Mouse (Mus musculus): Measurements from ENCODE around the gene Pir.

The Pir gene

DNA sequence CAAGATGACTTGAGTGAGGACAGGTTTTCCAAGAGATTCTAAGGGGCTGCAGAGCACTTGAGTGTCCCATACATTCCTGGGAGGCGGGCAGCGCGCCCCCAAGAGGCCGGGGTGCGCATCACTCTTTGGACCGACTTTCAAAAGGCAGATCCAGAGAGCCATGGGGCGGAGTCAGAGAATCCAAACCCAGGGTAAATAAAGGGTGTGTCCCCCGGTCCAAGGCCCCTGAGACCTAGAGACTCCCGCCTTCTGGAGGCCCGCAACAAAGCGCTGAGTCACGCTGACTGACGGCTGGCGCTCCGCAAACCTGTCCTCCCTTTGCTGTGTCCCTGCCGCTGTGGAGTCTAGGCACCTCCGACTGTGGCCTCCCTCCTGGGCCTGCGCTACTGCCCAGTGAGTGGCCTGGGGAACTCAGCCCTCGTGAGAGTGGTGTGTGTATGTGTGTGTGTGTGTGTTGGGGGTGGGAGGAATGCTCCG, at the start of gene Pir:
TSS of gene Pir (plus strand) at position 87 of the 477 bp plus-strand sequence.
- peak; percentile 61 for DNase-seq (ENCODE audit: low read depth, low spot score)

DNA sequence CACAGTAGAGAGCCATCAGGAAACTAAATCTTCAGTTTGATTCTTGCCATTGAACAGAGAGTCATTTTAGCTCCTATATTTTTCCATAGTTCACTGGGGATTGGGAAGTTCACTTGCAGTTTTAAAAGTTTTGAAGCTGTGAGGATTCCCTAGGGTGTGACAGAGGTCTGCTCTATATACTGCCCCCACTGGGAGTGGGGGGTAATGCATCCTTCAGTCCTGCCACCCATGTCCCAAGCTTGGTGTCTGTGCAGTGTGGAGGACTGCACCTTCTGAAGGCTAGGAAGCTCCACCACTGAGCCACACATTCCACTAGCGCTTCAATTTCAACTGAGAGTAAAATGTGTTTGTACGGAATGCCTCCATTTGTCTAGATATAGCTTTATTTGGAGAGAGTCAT, 47.2 kb upstream of the Pir start:
- DNase-seq (ENCODE audit: low read depth, low spot score), result no peak

DNA sequence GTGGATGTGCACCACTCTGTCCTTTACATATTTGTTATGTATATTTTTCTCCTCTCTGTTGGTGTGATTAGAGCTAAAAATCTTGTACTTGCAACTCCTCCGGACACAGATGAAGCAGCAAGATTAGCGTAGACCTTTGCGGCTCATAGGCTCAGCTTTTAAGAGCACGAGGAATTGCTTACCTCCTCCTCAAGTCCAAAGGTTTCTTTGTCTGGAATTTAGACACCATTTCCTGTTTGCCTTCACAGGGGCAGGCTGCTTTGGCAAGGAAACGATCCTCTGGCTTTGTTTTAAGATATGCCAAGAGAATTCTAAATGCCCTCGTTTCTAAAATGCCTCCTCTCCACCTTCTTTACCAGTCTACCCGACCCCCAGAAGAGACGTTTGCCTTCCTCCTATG, 35.8 kb upstream of the Pir start:
- DNase-seq (ENCODE audit: low read depth, low spot score), result no peak

DNA sequence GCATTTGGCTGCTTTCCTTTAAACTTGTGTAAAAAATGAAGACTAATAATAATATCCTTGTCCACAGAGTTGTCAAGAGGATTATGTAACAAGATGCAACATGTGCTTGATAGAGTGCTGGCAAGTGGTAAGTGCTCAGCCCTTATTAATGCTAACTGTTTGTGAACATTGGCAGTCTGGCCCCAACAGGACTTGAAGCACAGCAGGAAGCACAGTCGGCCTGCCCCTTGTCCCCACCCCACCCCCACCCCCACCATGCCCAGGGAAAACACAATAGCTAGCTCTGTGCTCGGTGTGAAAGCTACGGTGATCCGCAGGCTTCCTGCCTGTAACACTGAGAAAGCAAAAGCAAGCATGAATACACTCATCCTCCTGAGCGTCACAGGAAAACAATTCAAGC, 23.5 kb upstream of the Pir start:
- DNase-seq (ENCODE audit: low read depth, low spot score), result no peak

DNA sequence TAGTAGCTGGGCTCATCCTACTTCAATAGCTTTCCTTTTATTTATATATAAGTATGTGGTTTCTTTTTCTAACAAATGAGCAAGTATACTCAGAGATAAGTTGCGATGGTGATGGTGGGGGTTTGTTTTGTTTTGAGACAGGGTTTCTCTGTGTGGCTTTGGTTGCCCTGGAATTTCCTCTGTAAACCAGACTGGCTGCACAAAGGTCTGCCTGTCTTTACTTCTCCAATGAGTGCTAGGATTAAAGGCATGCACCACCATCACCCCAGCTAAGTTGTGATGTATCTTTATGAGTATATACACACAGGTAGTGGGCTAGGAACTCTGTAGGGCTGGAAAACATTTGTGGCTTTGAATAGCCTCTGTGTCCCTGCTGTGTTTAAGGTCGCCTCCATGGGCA, 22.4 kb upstream of the Pir start:
- no peak for DNase-seq (ENCODE audit: low read depth, low spot score)

DNA sequence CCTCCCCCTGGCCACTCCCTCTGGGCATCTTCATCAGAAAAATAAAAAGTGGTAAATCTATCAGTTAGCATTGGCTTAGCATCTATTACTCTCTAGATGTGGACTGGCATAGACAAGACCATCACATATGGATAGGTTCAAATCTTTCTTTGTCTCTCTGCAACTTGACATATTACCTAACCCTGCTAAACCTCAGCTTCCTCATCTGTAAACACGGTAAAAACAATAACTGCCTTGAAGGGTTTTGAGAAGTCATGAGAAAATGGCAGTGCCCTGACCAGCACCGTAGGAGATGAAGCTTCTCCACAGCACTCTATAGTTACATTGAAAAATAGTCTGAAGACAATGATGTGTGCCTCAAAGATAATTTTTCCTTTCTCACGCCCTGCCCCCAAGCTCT, 12.6 kb upstream of the Pir start:
- no peak for DNase-seq (ENCODE audit: low read depth, low spot score)

DNA sequence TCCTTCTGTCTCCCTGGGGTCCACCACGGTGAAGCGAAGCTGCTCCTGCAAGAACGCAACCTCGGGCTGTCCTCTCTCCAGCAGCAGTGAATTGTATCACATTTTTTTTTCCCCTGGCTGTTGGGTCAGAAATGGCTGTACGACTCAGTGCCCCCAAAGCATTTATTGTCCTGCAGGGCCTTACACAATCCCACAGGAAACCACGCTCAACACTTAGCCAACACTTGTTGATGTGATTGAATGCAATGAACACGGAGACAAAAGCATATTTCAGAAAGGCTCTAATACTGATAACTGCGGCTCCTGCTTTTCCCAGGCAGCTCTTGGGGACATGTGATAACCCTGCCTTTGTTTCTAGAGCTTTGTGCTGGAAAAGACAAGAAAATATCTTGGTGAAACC, 11.1 kb upstream of the Pir start, which contains the start of gene Bmx:
TSS of gene Bmx (minus strand) at position 137 of the 400 bp plus-strand sequence.
- no peak for DNase-seq (ENCODE audit: low read depth, low spot score)

DNA sequence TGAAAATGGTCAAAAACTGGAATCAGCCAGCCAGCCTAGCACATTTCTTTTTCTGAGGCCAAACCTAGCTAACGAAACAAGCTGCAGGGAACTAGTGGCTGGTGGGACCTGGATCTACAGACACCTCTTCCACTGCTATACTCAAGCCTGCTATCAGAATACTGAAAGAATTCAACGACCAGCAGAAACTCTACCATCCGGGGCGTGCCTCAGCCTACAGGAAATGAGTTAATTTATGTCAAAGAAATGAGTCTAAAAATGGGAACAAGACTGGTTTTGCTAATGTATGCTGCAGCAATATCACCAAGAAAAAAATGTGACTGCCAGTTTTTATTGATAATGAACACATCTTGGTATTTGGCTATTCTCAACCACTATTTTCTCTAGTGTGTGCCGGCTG, 10.5 kb upstream of the Pir start:
- DNase-seq (ENCODE audit: low read depth, low spot score), result no peak

DNA sequence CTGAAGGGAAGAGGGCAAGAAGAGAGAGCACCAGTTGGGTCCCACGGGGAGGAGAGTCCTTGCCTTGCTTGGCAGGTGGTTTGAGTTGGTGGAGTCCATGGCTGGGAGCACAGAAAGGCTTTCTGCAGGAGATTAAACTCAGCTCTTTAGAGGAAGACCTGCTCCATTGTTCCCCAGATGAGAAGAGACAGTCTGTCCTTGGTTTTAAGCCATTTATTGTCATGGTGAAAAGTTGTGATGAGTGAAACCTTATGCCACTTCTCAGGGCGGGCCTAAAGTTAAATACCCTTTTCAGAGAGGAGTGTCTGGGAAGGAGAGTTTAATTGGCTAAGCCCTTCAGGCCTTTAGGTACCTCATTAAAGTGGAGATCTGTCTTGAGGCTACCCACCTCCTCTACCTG, 6.9 kb upstream of the Pir start:
- DNase-seq (ENCODE audit: low read depth, low spot score), result no peak

DNA sequence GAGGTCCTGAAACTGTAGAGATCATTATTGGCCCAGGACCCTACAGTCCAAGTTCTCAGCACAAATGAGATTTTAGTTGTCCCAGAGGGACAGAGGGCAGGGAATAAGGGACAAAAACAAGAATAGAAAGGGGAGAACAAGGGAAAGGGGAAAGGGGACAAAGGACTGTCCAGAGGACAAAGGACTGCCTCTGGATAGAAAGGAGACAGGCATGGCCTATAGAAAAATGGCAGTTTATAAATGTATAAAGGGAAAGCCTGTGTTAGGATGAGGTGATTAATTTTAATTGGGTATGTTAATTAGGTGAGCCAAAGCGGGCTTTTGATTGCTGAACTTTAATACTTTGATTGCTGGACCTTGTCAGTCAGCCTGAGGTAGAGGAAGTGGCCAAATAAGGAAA, 4.3 kb upstream of the Pir start:
- no peak for DNase-seq (ENCODE audit: low read depth, low spot score)

DNA sequence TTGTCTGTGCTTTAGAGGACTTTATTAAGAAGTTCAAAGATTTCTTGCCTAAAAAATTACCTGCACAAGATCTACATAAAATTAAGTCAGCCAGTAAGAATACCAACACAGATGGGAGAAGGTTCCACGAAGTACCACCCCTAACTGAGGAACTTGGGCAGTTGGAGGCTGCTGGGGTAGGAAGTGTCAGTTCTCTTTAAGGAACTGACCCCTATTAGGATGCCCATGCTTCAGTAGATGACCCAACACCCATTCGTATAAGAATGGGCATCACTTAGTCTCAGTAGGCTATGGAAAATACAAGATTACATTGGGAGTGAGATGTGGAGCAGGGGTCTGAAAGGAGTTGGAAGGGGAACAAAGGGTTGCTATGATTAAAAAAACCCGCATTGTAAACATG, 1.4 kb downstream of the Pir start:
- no peak for DNase-seq (ENCODE audit: low read depth, low spot score)

DNA sequence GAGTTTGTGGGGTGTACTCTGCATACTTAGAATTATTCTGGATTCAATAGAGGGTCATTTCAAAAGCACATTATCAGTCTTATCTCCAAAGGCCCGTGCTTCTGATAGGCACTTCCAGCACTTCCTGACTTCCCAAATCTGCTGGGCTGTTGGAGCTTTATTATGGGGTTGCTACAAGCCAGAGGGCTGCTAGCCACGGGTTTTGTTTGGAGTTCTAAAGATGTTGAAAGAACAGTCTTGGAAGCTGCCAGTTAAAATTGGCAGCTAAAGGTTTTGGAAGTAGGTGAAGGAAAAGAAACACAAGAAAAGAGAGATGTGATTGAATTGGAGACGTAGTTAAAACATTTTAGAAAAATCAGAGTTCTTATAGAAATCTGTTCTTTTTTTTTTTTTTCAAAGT, 6.4 kb downstream of the Pir start:
- DNase-seq (ENCODE audit: low read depth, low spot score), result no peak

DNA sequence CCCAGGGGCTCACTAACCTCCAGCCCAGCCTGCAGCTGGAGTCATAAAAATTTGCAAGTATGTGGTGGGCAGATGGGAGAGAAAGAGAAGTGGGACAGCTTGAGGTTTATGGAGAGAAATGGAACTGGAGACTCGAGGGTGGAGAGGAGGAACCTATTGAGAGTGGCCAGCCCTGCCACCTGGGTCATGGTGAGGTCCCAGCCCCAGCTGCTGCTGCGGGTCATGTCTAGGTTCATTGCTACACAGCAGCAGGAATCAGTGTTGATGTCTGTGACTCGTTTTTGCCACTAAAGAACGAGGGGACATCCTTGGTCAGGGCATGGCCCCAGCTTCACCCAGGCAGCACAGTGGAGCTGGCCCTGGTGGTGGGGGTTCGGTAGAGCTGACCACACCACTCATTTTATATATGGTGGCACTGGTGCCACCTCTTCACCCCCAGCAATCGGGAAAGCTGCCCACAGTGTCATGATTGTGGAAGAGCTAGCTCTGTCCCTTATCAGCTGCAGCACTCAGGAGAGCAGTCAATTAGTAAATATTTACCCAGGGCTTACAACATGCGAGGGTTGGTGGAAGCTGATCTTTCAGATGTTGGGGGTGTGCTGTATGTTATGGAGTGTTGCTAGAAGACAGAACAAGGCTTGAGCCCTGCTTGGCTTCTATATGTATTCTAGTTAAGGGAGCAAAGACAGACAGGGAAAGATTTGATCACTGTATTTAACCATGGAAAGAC, 11.9 kb downstream of the Pir start:
- no peak for DNase-seq (ENCODE audit: low read depth, low spot score)

DNA sequence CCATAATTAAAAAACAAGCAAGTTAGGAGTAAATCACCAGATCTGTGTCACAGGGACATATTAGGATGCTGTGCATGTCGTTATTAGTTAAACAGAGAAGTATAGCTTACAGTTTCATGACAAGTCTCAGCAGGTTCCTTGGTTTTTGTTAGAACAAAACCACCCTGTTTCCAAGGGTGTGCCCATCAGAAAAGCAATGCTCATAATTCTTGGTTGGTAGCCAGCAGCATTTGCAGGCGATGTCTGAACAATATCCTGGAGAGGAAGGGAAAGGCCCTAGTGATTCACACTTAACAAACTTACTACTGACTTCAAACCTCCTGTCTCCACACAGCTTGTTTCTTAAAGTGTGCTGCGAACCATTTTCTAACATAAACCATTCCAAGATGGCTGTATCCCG, 14.6 kb downstream of the Pir start:
- DNase-seq (ENCODE audit: low read depth, low spot score), result no peak

DNA sequence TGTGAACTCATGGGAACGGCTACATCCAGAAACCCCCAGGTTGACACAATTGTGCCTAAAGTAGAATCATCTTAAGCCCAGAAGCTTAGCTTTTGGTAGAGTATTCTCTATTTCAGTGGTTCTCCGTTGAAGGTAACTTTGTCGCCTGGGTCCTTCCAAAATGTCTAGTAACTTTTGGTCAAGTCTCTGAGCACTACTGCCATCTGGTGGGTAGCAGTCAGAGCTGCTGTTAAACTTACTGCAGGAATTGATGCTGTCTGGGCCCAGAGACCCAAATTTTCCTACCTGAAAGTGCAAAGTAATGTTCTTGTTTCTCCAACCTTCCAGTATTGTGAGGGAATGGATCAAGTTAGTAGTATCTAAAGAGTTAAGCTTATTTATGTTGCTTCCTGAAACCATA, 17.9 kb downstream of the Pir start:
- peak; percentile 11 for DNase-seq (ENCODE audit: low read depth, low spot score)

DNA sequence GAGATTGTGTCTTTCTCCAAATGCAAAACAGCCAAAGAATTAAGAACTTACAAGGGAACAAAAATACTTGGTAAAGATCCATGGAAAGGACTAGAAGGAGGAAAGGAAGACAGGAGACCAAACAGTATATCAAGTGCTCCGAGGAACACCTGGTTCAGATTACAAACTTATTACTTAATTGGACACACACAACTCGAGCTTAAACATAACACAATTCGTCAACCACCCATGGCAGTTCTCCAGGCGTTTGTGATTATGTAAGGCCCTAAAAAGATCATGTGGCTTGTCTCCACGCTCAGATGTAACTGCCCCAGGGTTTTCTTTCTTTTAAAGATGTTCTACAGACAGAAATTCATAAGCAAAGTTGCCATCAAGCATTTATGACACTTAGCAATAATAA, 22.0 kb downstream of the Pir start:
- peak; percentile 24 for DNase-seq (ENCODE audit: low read depth, low spot score)

DNA sequence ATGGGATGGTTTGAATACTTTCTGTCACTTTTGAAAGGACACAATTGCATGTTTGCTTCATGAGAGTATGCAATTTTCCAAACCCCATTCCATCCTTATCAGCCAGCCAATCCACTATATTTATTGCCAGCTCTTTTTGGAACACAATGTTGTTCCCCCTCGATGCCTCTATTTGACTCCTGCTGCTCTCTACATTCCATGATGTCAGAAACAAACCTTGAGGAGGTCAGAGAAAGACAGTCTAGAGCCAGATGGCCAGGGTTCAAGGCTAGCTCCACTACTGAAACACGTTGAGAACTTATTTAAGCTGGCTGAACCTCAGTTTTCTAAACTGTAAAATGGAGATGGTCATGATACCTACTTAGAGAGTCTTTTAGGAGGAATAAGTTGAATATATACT, 37.1 kb downstream of the Pir start:
- DNase-seq (ENCODE audit: low read depth, low spot score), result no peak

DNA sequence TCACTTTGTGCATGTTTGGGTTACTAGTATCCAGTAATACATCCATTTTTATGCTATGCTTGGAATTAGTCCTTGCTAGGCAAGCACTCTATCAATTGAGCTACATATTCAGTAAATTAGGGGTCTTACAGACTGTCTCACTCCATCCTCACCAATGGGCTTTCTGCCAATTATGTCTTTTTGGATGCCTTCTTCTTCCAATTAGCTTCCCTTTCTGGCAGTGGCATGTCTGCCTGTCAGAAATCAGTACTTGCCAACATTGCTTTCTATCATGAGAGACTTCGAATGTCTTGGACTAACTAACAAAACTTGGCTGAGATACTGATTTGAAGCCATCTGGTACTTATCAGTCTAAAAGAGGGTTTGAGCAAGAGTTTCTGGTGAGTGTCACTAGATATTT, 44.7 kb downstream of the Pir start:
- no peak for DNase-seq (ENCODE audit: low read depth, low spot score)

DNA sequence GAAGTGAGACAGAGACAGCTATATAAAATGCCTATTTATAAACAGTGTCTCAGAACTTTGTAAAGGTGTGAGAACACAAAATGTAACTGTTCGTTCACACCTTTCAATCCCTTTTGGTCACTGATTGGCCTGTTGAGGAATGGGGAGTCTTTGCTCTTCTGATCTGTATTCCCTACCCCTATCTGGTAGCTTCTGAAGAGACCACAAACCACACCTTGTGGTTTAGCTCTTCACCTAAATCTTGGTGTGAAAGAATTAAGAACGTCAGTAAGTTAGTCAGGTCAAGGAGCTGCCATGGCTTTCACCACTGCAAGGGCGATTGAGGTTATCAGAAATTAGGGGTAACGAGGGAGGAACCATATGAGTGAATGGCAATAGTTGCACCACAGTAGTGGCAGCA, 49.4 kb downstream of the Pir start:
- DNase-seq (ENCODE audit: low read depth, low spot score), result no peak

DNA sequence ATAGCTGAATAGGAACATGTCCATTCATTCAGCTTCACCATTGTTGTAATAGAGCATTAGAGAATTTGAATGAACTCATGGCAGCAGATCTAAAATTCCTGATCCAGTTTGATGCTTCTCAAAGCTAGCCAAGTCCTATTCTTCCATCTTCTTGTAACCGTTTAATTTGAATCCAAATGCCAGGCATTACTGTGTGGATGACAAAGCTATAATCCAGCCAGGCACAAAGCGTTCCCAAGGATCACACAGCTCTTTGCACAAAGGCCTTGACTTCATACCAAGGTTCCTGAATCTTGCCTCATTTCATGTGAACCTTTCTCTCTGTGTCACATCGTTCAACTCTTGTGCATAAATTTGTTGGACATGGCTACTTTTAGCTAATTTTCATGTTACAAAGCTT, 50.9 kb downstream of the Pir start:
- DNase-seq (ENCODE audit: low read depth, low spot score), result no peak

DNA sequence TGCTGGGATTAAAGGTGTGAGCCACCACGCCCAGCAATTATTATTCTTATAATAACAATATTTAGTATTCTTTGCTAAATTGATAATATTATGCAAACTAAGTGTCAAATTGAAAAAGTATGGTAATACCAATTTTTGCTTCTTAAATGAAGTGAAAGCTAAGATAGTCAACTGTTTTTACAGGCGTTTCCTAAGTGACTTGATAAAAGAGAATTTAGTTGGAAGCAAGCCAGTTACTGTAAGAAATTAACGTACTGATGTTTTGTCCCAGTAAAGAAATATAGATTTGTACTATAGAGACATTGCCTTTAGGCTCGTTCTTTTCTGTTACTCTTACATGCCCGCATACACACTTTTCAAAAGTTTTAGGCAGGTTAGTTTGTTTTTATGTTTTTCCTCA, 53.3 kb downstream of the Pir start:
- no peak for DNase-seq (ENCODE audit: low read depth, low spot score)

DNA sequence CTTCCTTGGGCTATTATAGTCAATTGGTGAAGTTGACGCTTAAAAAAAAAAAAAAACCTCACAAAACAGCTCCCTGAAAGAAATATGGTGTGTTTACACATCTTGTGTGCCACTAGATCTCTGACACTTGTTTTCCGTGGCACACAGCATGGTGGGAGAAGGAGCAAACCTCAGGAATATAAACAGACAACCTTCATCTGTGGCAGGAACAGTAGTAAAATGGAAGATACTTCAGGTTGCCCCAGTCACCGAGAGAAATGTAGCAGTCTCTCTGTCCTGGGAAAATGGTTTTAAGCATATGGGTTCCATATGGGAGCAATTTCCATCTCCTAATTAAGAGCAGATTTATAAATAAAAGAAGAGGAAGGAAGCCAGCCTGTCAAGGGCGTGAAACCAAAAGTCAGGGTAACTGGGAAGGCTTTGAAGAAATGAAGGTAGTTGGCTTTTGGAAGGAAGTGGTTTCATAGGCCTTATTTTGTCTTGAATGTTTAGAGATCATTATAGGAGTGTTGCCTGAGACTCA, 54.3 kb downstream of the Pir start:
- peak; percentile 43 for DNase-seq (ENCODE audit: low read depth, low spot score)

DNA sequence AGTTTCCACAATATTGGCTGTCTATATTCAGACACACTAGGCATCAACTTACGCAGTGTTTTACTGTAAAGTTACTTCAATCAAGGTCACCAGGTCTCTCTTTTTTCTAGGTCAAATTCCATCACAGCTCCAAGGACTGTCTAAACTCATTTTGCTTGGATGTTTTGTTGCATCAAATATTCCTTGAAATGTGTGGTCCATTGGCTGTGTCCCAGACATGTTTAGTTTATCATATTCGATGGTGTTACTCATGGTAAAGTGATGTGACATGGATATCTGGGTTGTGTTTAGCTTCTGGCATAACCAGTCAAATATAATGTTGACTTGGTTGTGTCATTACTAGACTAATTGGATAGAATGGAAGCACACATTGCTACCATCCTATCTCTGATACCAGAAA, 61.2 kb downstream of the Pir start:
- DNase-seq (ENCODE audit: low read depth, low spot score), result no peak

DNA sequence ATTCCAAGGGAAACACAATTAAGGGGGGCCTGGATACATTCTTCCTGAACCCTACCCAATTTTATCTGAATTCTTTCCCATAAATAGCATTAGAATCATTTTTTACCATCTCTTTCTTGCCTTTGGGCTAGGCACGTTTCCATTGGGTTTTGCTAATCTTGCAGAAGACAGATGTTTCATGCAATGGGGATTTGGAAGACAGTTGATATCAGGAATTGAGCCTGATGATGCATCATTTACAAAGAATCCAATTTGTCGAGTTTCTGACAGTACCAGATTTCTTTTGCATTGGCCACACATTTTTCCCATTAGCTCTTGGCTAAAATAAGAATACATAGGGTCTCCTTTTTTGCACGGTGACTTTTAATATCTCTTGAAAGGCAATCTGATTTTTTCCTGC, 61.6 kb downstream of the Pir start:
- no peak for DNase-seq (ENCODE audit: low read depth, low spot score)

Measured in mesoderm, embryonic 11.5 days (tissue).